Mouse (Mus musculus) cortical plate, adult 2 months (tissue): ENCODE results near the gene Mylk3. TPM values are rescaled to one million over a fixed set of nuclear protein-coding genes. Genes with fewer than 3 reads are reported as not detected.

Experiments used
- H3K27ac ChIP-seq: fragments of 200-500 bp; 2 replicates; pipeline ENCODE4 v1.5.1; 2012; ENCODE audit warnings: low read length, control low read depth, inconsistent platforms; ENCODE audit not compliant: insufficient read depth
- H3K4me1 ChIP-seq: fragments of 200-500 bp; 2 replicates; pipeline ENCODE4 v1.6.1; 2011; ENCODE audit warnings: low read length; ENCODE audit not compliant: control insufficient read depth, insufficient read depth
- H3K4me3 ChIP-seq: fragments of 200-500 bp; 2 replicates; pipeline ENCODE4 v1.5.1; 2011; ENCODE audit warnings: mild to moderate bottlenecking, low read length, control low read depth; ENCODE audit not compliant: insufficient read depth
- CTCF ChIP-seq: fragments of 200-500 bp; IDR thresholded peaks from 2 replicates; pipeline ENCODE4 v1.5.1; 2011; ENCODE audit warnings: mild to moderate bottlenecking, control low read depth, low read length; ENCODE audit not compliant: insufficient read depth; ENCODE audit errors: extremely low read depth
- POLR2A ChIP-seq: fragments of 200-500 bp; IDR thresholded peaks from 2 replicates; pipeline ENCODE4 v1.6.1; 2011; ENCODE audit warnings: mild to moderate bottlenecking, low read length, control low read depth; ENCODE audit not compliant: insufficient read depth; ENCODE audit errors: extremely low read depth
- polyA plus RNA-seq: library from polyadenylated mRNA; depleted of rRNA; stranded (reverse); fragments of >200 nt; gene quantifications from 2 replicates; pipeline ENCODE4 v1.2.3, GENCODE M21; 2012; rRNA removed

The Mylk3 gene
- polyA plus RNA-seq, 1 experiment: 4.3 TPM

- TF ChIP-seq CTCF (no peak), POLR2A (no peak)
- Histone ChIP-seq H3K4me3 (no peak overlapping the region), H3K27ac (no peak overlapping the region), H3K4me1 (peaks cover 2% of the 10 kb centered on the region; the same call in 1 of the 2 replicates)
These were observed 83.2 kb downstream of the Mylk3 start for GRCm38 (mm10) chr8:85302931-85303330.

GRCm38 (mm10) chr8:85301941-85302340, 84.2 kb downstream of the Mylk3 start:
- Histone ChIP-seq H3K27ac (no peak overlapping the region), H3K4me3 (no peak overlapping the region), H3K4me1 (peaks cover 2% of the 10 kb centered on the region; the same call in 1 of the 2 replicates)
- no peak for TF ChIP-seq POLR2A
- no peak for TF ChIP-seq CTCF

GRCm38 (mm10) chr8:85299434-85300077, 86.6 kb downstream of the Mylk3 start, which contains the start of the genes Orc6 and Vps35:
TSS of gene Orc6 (plus strand) at chr8:85299632.
TSS of gene Vps35 (minus strand) at chr8:85299802.
- H3K4me1 ChIP-seq: peaks cover 2% of the 10 kb centered on the region; the same call in 1 of the 2 replicates
- no peak for TF ChIP-seq CTCF
- peak; percentile 92 for TF ChIP-seq POLR2A
- H3K4me3 ChIP-seq: peak within 1 kb of the TSS; percentile 63
- peak within 1 kb of the TSS; percentile 98 for H3K27ac ChIP-seq

GRCm38 (mm10) chr8:85298600-85299433, 87.3 kb downstream of the Mylk3 start:
- Histone ChIP-seq H3K4me3 (peak overlapping the region; percentile 63), H3K4me1 (peaks cover 2% of the 10 kb centered on the region; the same call in 1 of the 2 replicates), H3K27ac (peak overlapping the region; percentile 25; the same call in 1 of the 2 replicates)
- TF ChIP-seq POLR2A (no peak), CTCF (no peak)

GRCm38 (mm10) chr8:85286846-85287245, 99.3 kb downstream of the Mylk3 start:
- H3K4me3 ChIP-seq: no peak overlapping the region
- no peak for TF ChIP-seq POLR2A
- no peak for TF ChIP-seq CTCF
- no peaks in the 10 kb centered on the region for H3K4me1 ChIP-seq
- no peak overlapping the region for H3K27ac ChIP-seq

Other genes starting within 250 kb of the Mylk3 start
- gene Cks1brt, start 234.4 kb downstream of the Mylk3 start, polyA plus RNA-seq: not detected in 2 replicates
- gene Olfr371, start 160.4 kb downstream of the Mylk3 start, polyA plus RNA-seq: not detected in 2 replicates
- 39.5 and 43.4 TPM in 2 replicates for gene Orc6, start 86.7 kb downstream of the Mylk3 start, polyA plus RNA-seq
- 81.2 and 84.2 TPM in 2 replicates for gene Vps35, start 86.5 kb downstream of the Mylk3 start, polyA plus RNA-seq
- 12.2 and 12.3 TPM in 2 replicates for gene 4921524J17Rik, start 46.5 kb upstream of the Mylk3 start, polyA plus RNA-seq
- gene Gpt2, start 106.2 kb upstream of the Mylk3 start, polyA plus RNA-seq: 49.0 and 49.2 TPM in 2 replicates
- gene Dnaja2, start 169.0 kb upstream of the Mylk3 start, polyA plus RNA-seq: 95.2 and 114 TPM in 2 replicates